25 mouse cellular contexts compared by ENCODE assay signal in the genomic region with DNA sequence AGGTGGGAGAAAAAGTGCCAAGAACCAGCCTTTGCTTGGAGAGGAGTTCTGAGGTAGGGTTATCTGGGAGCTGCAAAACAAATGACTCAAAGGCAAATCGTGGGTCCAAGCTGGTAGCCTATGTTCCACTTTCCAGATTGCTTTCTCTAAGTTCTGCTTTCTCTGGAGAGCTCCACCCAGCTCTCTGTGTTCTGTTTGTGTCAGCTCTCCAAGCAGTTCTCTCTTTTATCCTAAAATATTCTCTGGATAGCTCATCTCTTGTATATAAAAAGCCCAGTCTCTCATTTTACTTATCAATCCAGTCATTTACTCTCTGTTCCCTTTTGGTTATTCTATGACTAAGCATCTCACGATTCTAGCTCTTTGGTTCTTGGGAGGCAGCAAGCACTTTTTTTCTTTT. TPM values are rescaled to one million over a fixed set of nuclear protein-coding genes. Genes with fewer than 3 reads are reported as not detected.
DNase-seq lines count a peak whose midpoint lies in the region; ATAC-seq and TF ChIP-seq lines count a peak whose summit lies in the region.
"Had no signal": no experiment of that assay in that cellular context is flagged by ENCODE, and none has a peak within 500 bp of the region (broad histone marks: within the 10 kb centered on the region; RNA-seq: fewer than 3 reads in every experiment).

No protein-coding gene starts in this region.

- H3K4me2 ChIP-seq in hindbrain, postnatal 0 days (ENCODE audit: low read depth, low read length), result no peak overlapping the region
- H3K4me2 ChIP-seq: forebrain, embryonic 12.5 days; heart, embryonic 12.5 days; hindbrain, embryonic 12.5 days; stomach, embryonic 15.5 days had no signal

- H3K4me3 ChIP-seq in gastrocnemius, adult 2 months, result no peak overlapping the region
- H3K4me3 ChIP-seq in hindbrain, postnatal 0 days (ENCODE audit: low read length), result no peak overlapping the region
- H3K4me3 ChIP-seq: embryonic facial prominence, embryonic 10.5 days; forebrain, embryonic 12.5 days; heart, embryonic 12.5 days; hindbrain, embryonic 12.5 days; stomach, embryonic 15.5 days had no signal

- 0 out of 2 replicates have a peak overlapping the region, but pooled peaks have one; percentile 8 for H3K27ac ChIP-seq in gastrocnemius, adult 2 months
- H3K27ac ChIP-seq in hindbrain, postnatal 0 days, result no peak overlapping the region
- H3K27ac ChIP-seq: embryonic facial prominence, embryonic 10.5 days; forebrain, embryonic 12.5 days; hindbrain, embryonic 12.5 days; liver, embryonic 14.5 days; stomach, embryonic 15.5 days had no signal

- H3K4me1 ChIP-seq in hindbrain, postnatal 0 days (ENCODE audit: insufficient read depth, low read length), result no peaks in the 10 kb centered on the region
- H3K4me1 ChIP-seq: embryonic facial prominence, embryonic 10.5 days; forebrain, embryonic 12.5 days; heart, embryonic 12.5 days; hindbrain, embryonic 12.5 days; stomach, embryonic 15.5 days had no signal

- no peaks in the 10 kb centered on the region for H3K9me3 ChIP-seq in hindbrain, postnatal 0 days (ENCODE audit: low read length)
- H3K9me3 ChIP-seq: embryonic facial prominence, embryonic 10.5 days; forebrain, embryonic 12.5 days; heart, embryonic 12.5 days; hindbrain, embryonic 12.5 days; stomach, embryonic 15.5 days had no signal

- no peak overlapping the region for H3K9ac ChIP-seq in hindbrain, postnatal 0 days (replicated peaks; ENCODE audit: low read length)
- H3K9ac ChIP-seq: forebrain, embryonic 12.5 days; heart, embryonic 12.5 days; hindbrain, embryonic 12.5 days; liver, embryonic 14.5 days; stomach, embryonic 15.5 days had no signal

- intact Hi-C loops in gastrocnemius, adult 2 months (cut with DNase I), result no loop called here
- intact Hi-C loops in gastrocnemius, postnatal 14 days (cut with DNase I; ENCODE audit: low total_unique reads), result no loop called here

- H3K27me3 ChIP-seq in hindbrain, postnatal 0 days (ENCODE audit: insufficient read depth, low read length), result no peaks in the 10 kb centered on the region
- H3K27me3 ChIP-seq: heart, embryonic 12.5 days; stomach, embryonic 15.5 days had no signal

- peak; percentile 69 for ATAC-seq in megakaryocyte progenitor cell, adult 5-6 weeks (replicated peaks; ENCODE audit: poor library complexity)
- no peak for ATAC-seq in hindbrain, postnatal 0 days
- ATAC-seq: inflammation-experienced regulatory T-cells, adult 6 months; midbrain, embryonic 16.5 days had no signal

- no peaks in the 10 kb centered on the region for H3K36me3 ChIP-seq in hindbrain, postnatal 0 days (ENCODE audit: insufficient read depth, low read length)
- H3K36me3 ChIP-seq: embryonic facial prominence, embryonic 10.5 days; forebrain, embryonic 12.5 days; heart, embryonic 12.5 days; hindbrain, embryonic 12.5 days; stomach, embryonic 15.5 days had no signal

- no peak for TF ChIP-seq CTCF in gastrocnemius, adult 2 months (IDR thresholded peaks at IDR 0.05)
- no peak for TF ChIP-seq CTCF in hindbrain, postnatal 0 days (IDR thresholded peaks at IDR 0.05; ENCODE audit: low read depth)

- no peak for DNase-seq in gastrocnemius, adult 2 months
- no peak for DNase-seq in gastrocnemius, postnatal 14 days
- peak; percentile 34 for DNase-seq in 416B (ENCODE audit: low read depth)
- DNase-seq in brain, adult 2 months (ENCODE audit: low read depth, low spot score), result peak; percentile 68
- DNase-seq in hindbrain, postnatal 0 days (ENCODE audit: low spot score), result no peak
- DNase-seq in right cerebral cortex, postnatal 10 days (ENCODE audit: low spot score in 2 of 2), result no peak
- DNase-seq in cerebellum, postnatal 14 days, result no peak
- DNase-seq: adrenal gland, postnatal 10 days; B cell, adult 2 months; cerebellum, adult 18-20 months; cerebellum, postnatal 36 days; heart, postnatal 14 days; kidney, adult 9 months; kidney, postnatal 4 days; spleen, adult 18-20 months; thymus, adult 2 months had no signal

- 75% methylated on average over 2 of the region's 2 CpGs for WGBS in hindbrain, postnatal 0 days

RNA-seq across cellular contexts. Expression of a gene that starts 8.2 kb away (rescaled TPM):
- total RNA-seq in gastrocnemius, adult 2 months (2021), result 1 to 10 TPM; 5.7 to 6.2 TPM
- 1 to 10 TPM; 6.8 to 8.4 TPM for total RNA-seq in gastrocnemius, postnatal 14 days (2021)
- total RNA-seq in megakaryocyte progenitor cell, adult 5-6 weeks (2015), result 84.0 and 95.6 TPM in 2 replicates
- total RNA-seq in megakaryocyte progenitor cell, adult 5-6 weeks (2017), result 62.2 and 72.5 TPM in 2 replicates
- total RNA-seq in hindbrain, postnatal 0 days (2014; rRNA removed), result 14.0 and 15.5 TPM in 2 replicates
- polyA plus RNA-seq in hindbrain, postnatal 0 days (2015; fragmentation: Nextera tagmentation; extraction: Ambion mirVana), result 7.4 and 7.9 TPM in 2 replicates

Comparison
In these comparisons a context has a peak if more than half of its experiments do, and no peak if none do; other contexts are left out.
1. DNase-seq: peak in 416B (single experiment) and brain, adult 2 months (single experiment); none in gastrocnemius, adult 2 months (single experiment), gastrocnemius, postnatal 14 days (single experiment), hindbrain, postnatal 0 days (single experiment), right cerebral cortex, postnatal 10 days (0 of 2) and cerebellum, postnatal 14 days (0 of 2).